Mouse (Mus musculus): Measurements from ENCODE around the gene Mef2a. TPM values are rescaled to one million over a fixed set of nuclear protein-coding genes. Genes with fewer than 3 reads are reported as not detected.

The Mef2a gene
- polyA plus RNA-seq, 1 experiment = 17.5 TPM

GRCm38 (mm10) chr7:67371351-67371890 lies 1.2 kb downstream of the Mef2a start:
- H3K27ac ChIP-seq (ENCODE audit: insufficient read depth, low read length) = no peak overlapping the region
- TF ChIP-seq POLR2A (IDR thresholded peaks at IDR 0.05; ENCODE audit: low read depth, low read length) (no peak), CTCF (IDR thresholded peaks at IDR 0.05; ENCODE audit: extremely low read depth, insufficient read depth, insufficient read length, insufficient replicate concordance) (no peak)
- H3K36me3 ChIP-seq (ENCODE audit: control insufficient read depth, insufficient read depth, low read length) = no peaks in the 10 kb centered on the region
- 2% methylated on average over 10 of the region's 10 CpGs for WGBS
- peaks cover 8% of the 10 kb centered on the region for H3K4me1 ChIP-seq (ENCODE audit: control insufficient read depth, insufficient read depth, insufficient read length)
- H3K27me3 ChIP-seq (ENCODE audit: control insufficient read depth, insufficient read depth, low read length) = no peaks in the 10 kb centered on the region
- no peak for DNase-seq (ENCODE audit: low read depth in 1 of 2, low spot score in 2 of 2)
- H3K4me3 ChIP-seq (ENCODE audit: extremely low read depth, insufficient read depth, insufficient read length) = peak overlapping the region; percentile 89

GRCm38 (mm10) chr7:67369645-67370044 lies 3.0 kb downstream of the Mef2a start:
- Histone ChIP-seq H3K4me1 (ENCODE audit: control insufficient read depth, insufficient read depth, insufficient read length) (peaks cover 8% of the 10 kb centered on the region), H3K27me3 (ENCODE audit: control insufficient read depth, insufficient read depth, low read length) (no peaks in the 10 kb centered on the region), H3K4me3 (ENCODE audit: extremely low read depth, insufficient read depth, insufficient read length) (no peak overlapping the region), H3K27ac (ENCODE audit: insufficient read depth, low read length) (no peak overlapping the region), H3K36me3 (ENCODE audit: control insufficient read depth, insufficient read depth, low read length) (no peaks in the 10 kb centered on the region)
- no peak for DNase-seq (ENCODE audit: low read depth in 1 of 2, low spot score in 2 of 2)
- 67% methylated on average over 4 of the region's 4 CpGs for WGBS
- no peak for TF ChIP-seq POLR2A (IDR thresholded peaks at IDR 0.05; ENCODE audit: low read depth, low read length)
- TF ChIP-seq CTCF (IDR thresholded peaks at IDR 0.05; ENCODE audit: extremely low read depth, insufficient read depth, insufficient read length, insufficient replicate concordance) = no peak

GRCm38 (mm10) chr7:67368394-67368793 lies 4.3 kb downstream of the Mef2a start:
- no peak for DNase-seq (ENCODE audit: low read depth in 1 of 2, low spot score in 2 of 2)
- peaks cover 5% of the 10 kb centered on the region for H3K4me1 ChIP-seq (ENCODE audit: control insufficient read depth, insufficient read depth, insufficient read length)
- H3K27ac ChIP-seq (ENCODE audit: insufficient read depth, low read length) = no peak overlapping the region
- no peaks in the 10 kb centered on the region for H3K27me3 ChIP-seq (ENCODE audit: control insufficient read depth, insufficient read depth, low read length)
- WGBS = 75% methylated on average over 2 of the region's 2 CpGs
- no peaks in the 10 kb centered on the region for H3K36me3 ChIP-seq (ENCODE audit: control insufficient read depth, insufficient read depth, low read length)
- TF ChIP-seq CTCF (IDR thresholded peaks at IDR 0.05; ENCODE audit: extremely low read depth, insufficient read depth, insufficient read length, insufficient replicate concordance) (no peak), POLR2A (IDR thresholded peaks at IDR 0.05; ENCODE audit: low read depth, low read length) (no peak)
- no peak overlapping the region for H3K4me3 ChIP-seq (ENCODE audit: extremely low read depth, insufficient read depth, insufficient read length)

GRCm38 (mm10) chr7:67360588-67360987 lies 12.1 kb downstream of the Mef2a start:
- Histone ChIP-seq H3K36me3 (ENCODE audit: control insufficient read depth, insufficient read depth, low read length) (no peaks in the 10 kb centered on the region), H3K27ac (ENCODE audit: insufficient read depth, low read length) (no peak overlapping the region), H3K27me3 (ENCODE audit: control insufficient read depth, insufficient read depth, low read length) (no peaks in the 10 kb centered on the region), H3K4me3 (ENCODE audit: extremely low read depth, insufficient read depth, insufficient read length) (no peak overlapping the region), H3K4me1 (ENCODE audit: control insufficient read depth, insufficient read depth, insufficient read length) (no peaks in the 10 kb centered on the region; the same call in 1 of the 2 replicates)
- no peak for TF ChIP-seq POLR2A (IDR thresholded peaks at IDR 0.05; ENCODE audit: low read depth, low read length)
- no peak for TF ChIP-seq CTCF (IDR thresholded peaks at IDR 0.05; ENCODE audit: extremely low read depth, insufficient read depth, insufficient read length, insufficient replicate concordance)
- DNase-seq (ENCODE audit: low read depth in 1 of 2, low spot score in 2 of 2) = no peak
- WGBS = 83% methylated on average over 3 of the region's 3 CpGs

GRCm38 (mm10) chr7:67359863-67360262 lies 12.8 kb downstream of the Mef2a start:
- DNase-seq (ENCODE audit: low read depth in 1 of 2, low spot score in 2 of 2) = no peak
- H3K4me1 ChIP-seq (ENCODE audit: control insufficient read depth, insufficient read depth, insufficient read length) = no peaks in the 10 kb centered on the region; the same call in 1 of the 2 replicates
- no peaks in the 10 kb centered on the region for H3K27me3 ChIP-seq (ENCODE audit: control insufficient read depth, insufficient read depth, low read length)
- no peaks in the 10 kb centered on the region for H3K36me3 ChIP-seq (ENCODE audit: control insufficient read depth, insufficient read depth, low read length)
- no peak overlapping the region for H3K27ac ChIP-seq (ENCODE audit: insufficient read depth, low read length)
- TF ChIP-seq POLR2A (IDR thresholded peaks at IDR 0.05; ENCODE audit: low read depth, low read length) (no peak), CTCF (IDR thresholded peaks at IDR 0.05; ENCODE audit: extremely low read depth, insufficient read depth, insufficient read length, insufficient replicate concordance) (no peak)
- H3K4me3 ChIP-seq (ENCODE audit: extremely low read depth, insufficient read depth, insufficient read length) = no peak overlapping the region

- Histone ChIP-seq H3K36me3 (ENCODE audit: control insufficient read depth, insufficient read depth, low read length) (no peaks in the 10 kb centered on the region), H3K27ac (ENCODE audit: insufficient read depth, low read length) (no peak overlapping the region), H3K4me1 (ENCODE audit: control insufficient read depth, insufficient read depth, insufficient read length) (peaks cover 2% of the 10 kb centered on the region), H3K4me3 (ENCODE audit: extremely low read depth, insufficient read depth, insufficient read length) (no peak overlapping the region), H3K27me3 (ENCODE audit: control insufficient read depth, insufficient read depth, low read length) (no peaks in the 10 kb centered on the region)
- WGBS = 83% methylated on average over 5 of the region's 5 CpGs
- no peak for TF ChIP-seq POLR2A (IDR thresholded peaks at IDR 0.05; ENCODE audit: low read depth, low read length)
- TF ChIP-seq CTCF (IDR thresholded peaks at IDR 0.05; ENCODE audit: extremely low read depth, insufficient read depth, insufficient read length, insufficient replicate concordance) = no peak
- DNase-seq (ENCODE audit: low read depth in 1 of 2, low spot score in 2 of 2) = no peak
These were observed 16.8 kb downstream of the Mef2a start for GRCm38 (mm10) chr7:67355870-67356269.

GRCm38 (mm10) chr7:67353667-67354066 lies 19.0 kb downstream of the Mef2a start:
- DNase-seq (ENCODE audit: low read depth in 1 of 2, low spot score in 2 of 2) = peak; percentile 48 to 56
- Histone ChIP-seq H3K36me3 (ENCODE audit: control insufficient read depth, insufficient read depth, low read length) (no peaks in the 10 kb centered on the region), H3K27ac (ENCODE audit: insufficient read depth, low read length) (no peak overlapping the region), H3K4me1 (ENCODE audit: control insufficient read depth, insufficient read depth, insufficient read length) (peaks cover 2% of the 10 kb centered on the region), H3K27me3 (ENCODE audit: control insufficient read depth, insufficient read depth, low read length) (no peaks in the 10 kb centered on the region), H3K4me3 (ENCODE audit: extremely low read depth, insufficient read depth, insufficient read length) (no peak overlapping the region)
- WGBS = 44% methylated on average over 6 of the region's 6 CpGs
- TF ChIP-seq POLR2A (IDR thresholded peaks at IDR 0.05; ENCODE audit: low read depth, low read length) (no peak), CTCF (IDR thresholded peaks at IDR 0.05; ENCODE audit: extremely low read depth, insufficient read depth, insufficient read length, insufficient replicate concordance) (peak; percentile 65; the same call in 1 of the 2 replicates)

Data from spleen, adult 2 months (tissue).